Mouse (Mus musculus) spleen, postnatal 4 days (tissue): Measurements from ENCODE around the gene Ifi209.
"Not testable (repeated sequence)": the region's sequence is repeated elsewhere in the genome, so short reads cannot be mapped to it uniquely, and the experiment has no call there.

Experiments
- DNase-seq, 2 experiments: peaks; one replicate each; pipeline ENCODE4 v3.0.0; 2022; ENCODE audit warnings: low spot score in 2 of 2

The Ifi209 gene

GRCm38 (mm10) chr1:173630622-173631021, at the start of gene Ifi209:
TSS of gene Ifi209 (plus strand) at chr1:173630917.
- peak in 1 of 2 experiments; percentile 26 for DNase-seq

- DNase-seq, result not testable (repeated sequence)
These were observed 41.0 kb upstream of the Ifi209 start for GRCm38 (mm10) chr1:173589698-173590097.

GRCm38 (mm10) chr1:173598838-173599494, 31.8 kb upstream of the Ifi209 start, which contains the start of gene Ifi213:
TSS of gene Ifi213 (minus strand) at chr1:173599274.
- DNase-seq, result not testable (repeated sequence)

GRCm38 (mm10) chr1:173610291-173610690, 20.4 kb upstream of the Ifi209 start:
- not testable (repeated sequence) for DNase-seq

- DNase-seq, result not testable (repeated sequence)
These were observed 8.5 kb upstream of the Ifi209 start for GRCm38 (mm10) chr1:173622216-173622615.

- no peak for DNase-seq
These were observed 6.7 kb upstream of the Ifi209 start for GRCm38 (mm10) chr1:173624052-173624451.

- no peak for DNase-seq
These were observed 4.0 kb upstream of the Ifi209 start for GRCm38 (mm10) chr1:173626686-173627085.

GRCm38 (mm10) chr1:173633969-173634645, 3.4 kb downstream of the Ifi209 start:
- DNase-seq, result no peak

- DNase-seq, result no peak
These were observed 14.7 kb downstream of the Ifi209 start for GRCm38 (mm10) chr1:173645393-173645792.

- no peak for DNase-seq
These were observed 27.3 kb downstream of the Ifi209 start for GRCm38 (mm10) chr1:173657973-173658372.

GRCm38 (mm10) chr1:173673458-173674097, 42.9 kb downstream of the Ifi209 start, which contains the start of gene Ifi208:
TSS of gene Ifi208 (plus strand) at chr1:173673675.
- DNase-seq, result not testable (repeated sequence)

GRCm38 (mm10) chr1:173678605-173679004, 47.9 kb downstream of the Ifi209 start:
- not testable (repeated sequence) for DNase-seq

- no peak for DNase-seq
These were observed 63.6 kb downstream of the Ifi209 start for GRCm38 (mm10) chr1:173694270-173694669.
